Mouse (Mus musculus) cortical plate, adult 2 months (tissue): ENCODE measurements around the gene Zp3.

ENCODE experiments used
- CTCF ChIP-seq: fragments of 200-500 bp; IDR thresholded peaks from 2 replicates; pipeline ENCODE4 v1.5.1; 2011; ENCODE audit warnings: mild to moderate bottlenecking, control low read depth, low read length; ENCODE audit not compliant: insufficient read depth; ENCODE audit errors: extremely low read depth
- POLR2A ChIP-seq: fragments of 200-500 bp; IDR thresholded peaks from 2 replicates; pipeline ENCODE4 v1.6.1; 2011; ENCODE audit warnings: mild to moderate bottlenecking, low read length, control low read depth; ENCODE audit not compliant: insufficient read depth; ENCODE audit errors: extremely low read depth

GRCm38 (mm10) chr5:135935641-135936190 lies 44.2 kb upstream of the Zp3 start:
- TF ChIP-seq CTCF (no peak), POLR2A (no peak)
